Mouse (Mus musculus) forebrain, embryonic 14.5 days (tissue): ENCODE measurements around the gene Rpl9-ps6. TPM values are rescaled to one million over a fixed set of nuclear protein-coding genes. Genes with fewer than 3 reads are reported as not detected.
"Not testable (repeated sequence)": the region's sequence is repeated elsewhere in the genome, so short reads cannot be mapped to it uniquely, and the experiment has no call there.

Source experiments
- ATAC-seq: fragments of 200-750 bp; cut with Nextera tagmentation; 2 replicates; pipeline ENCODE4 v1.8.0; 2017; ENCODE audit warnings: mild to moderate bottlenecking, moderate library complexity
- DNase-seq: peaks from one replicate; pipeline ENCODE4 v3.0.0-alpha.2; 2015; ENCODE audit warnings: low spot score
- H3K27ac ChIP-seq: fragments of 300-500 bp; sonication (generic); 2 replicates; pipeline ENCODE4 v1.5.1; 2014; ENCODE audit warnings: low read depth, mild to moderate bottlenecking, control low read depth, low read length, moderate library complexity
- H3K27me3 ChIP-seq: fragments of 300-500 bp; sonication (generic); replicated peaks from 2 replicates; pipeline ENCODE4 v1.6.1; 2014; ENCODE audit warnings: low read length, control low read depth, mixed read lengths; ENCODE audit not compliant: control insufficient read depth, insufficient read depth
- H3K36me3 ChIP-seq: fragments of 300-500 bp; sonication (generic); 2 replicates; pipeline ENCODE4 v1.6.1; 2014; ENCODE audit warnings: low read length, control low read depth; ENCODE audit not compliant: control insufficient read depth, insufficient read depth
- H3K4me1 ChIP-seq: fragments of 300-500 bp; sonication (generic); 2 replicates; pipeline ENCODE4 v1.6.1; 2014; ENCODE audit warnings: antibody characterized with exemption, low read length, control low read depth; ENCODE audit not compliant: control insufficient read depth, insufficient read depth
- H3K4me2 ChIP-seq: fragments of 300-500 bp; sonication (generic); 2 replicates; pipeline ENCODE4 v1.6.1; 2014; ENCODE audit warnings: mild to moderate bottlenecking, control low read depth, low read length
- H3K4me3 ChIP-seq: fragments of 300-500 bp; sonication (generic); 2 replicates; pipeline ENCODE4 v1.5.1; 2014; ENCODE audit warnings: low read depth, low read length, control low read depth
- H3K9ac ChIP-seq: fragments of 300-500 bp; sonication (generic); 2 replicates; pipeline ENCODE4 v1.6.1; 2014; ENCODE audit warnings: mild to moderate bottlenecking, low read length, control low read depth, moderate library complexity
- H3K9me3 ChIP-seq: fragments of 300-500 bp; sonication (generic); replicated peaks from 2 replicates; pipeline ENCODE4 v1.6.1; 2016; ENCODE audit warnings: low read length, control low read depth, mixed read lengths; ENCODE audit not compliant: control insufficient read depth
- WGBS: fragments of 180-500 bp; shearing (Covaris S2); extraction: QIAGEN DNeasy Blood & Tissue Kit; methylation state at CpG from one replicate; pipeline ENCODE4 v1.1.7; 2014; 5-methylcytosine and 5-hydroxymethylcytosine counted together
- polyA plus RNA-seq: library from polyadenylated mRNA; unstranded; fragments of >200 nt; fragmentation: Nextera tagmentation; extraction: Ambion mirVana; gene quantifications from 2 replicates; pipeline ENCODE4 v1.2.1, GENCODE M21; 2014

Gene Rpl9-ps6
- polyA plus RNA-seq, 1 experiment from 2014 or later = 96.9 TPM

DNA sequence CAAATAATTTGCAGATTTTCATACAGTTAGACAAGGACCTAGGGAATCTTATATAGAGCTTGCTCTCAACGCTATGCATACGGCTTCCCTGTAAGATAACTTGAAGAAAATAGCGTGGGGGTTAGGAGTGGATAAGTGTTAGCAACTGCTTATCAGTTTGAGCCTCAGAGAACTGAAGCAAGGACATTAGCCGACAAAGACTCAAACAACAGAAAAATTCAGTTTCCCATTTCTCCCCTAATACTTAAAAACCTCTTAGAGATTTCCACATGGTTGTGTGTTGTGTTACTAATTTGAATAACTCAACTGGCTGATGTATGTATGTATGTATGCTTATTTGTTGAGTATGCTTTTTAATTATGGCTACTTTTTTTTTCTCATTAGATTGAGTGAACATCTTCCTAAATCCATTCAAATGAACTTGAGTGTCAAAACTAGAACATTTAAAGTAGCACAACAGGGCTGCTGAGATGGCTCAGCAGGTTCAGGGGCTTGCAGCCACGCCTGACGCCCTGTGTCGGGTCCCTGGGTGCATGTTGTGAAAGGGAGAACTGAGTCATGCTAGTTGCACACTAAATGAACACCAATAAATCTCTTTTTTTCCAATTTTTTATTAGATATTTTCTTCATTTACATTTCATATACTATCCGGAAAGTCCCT lies 21.3 kb upstream of the Rpl9-ps6 start:
- no peaks in the 10 kb centered on the region for H3K9me3 ChIP-seq
- no peak overlapping the region for H3K27ac ChIP-seq
- DNase-seq = no peak
- no peak overlapping the region for H3K4me3 ChIP-seq
- H3K4me1 ChIP-seq = peaks cover 9% of the 10 kb centered on the region
- H3K27me3 ChIP-seq = no peaks in the 10 kb centered on the region
- 82% methylated on average over 8 of the region's 8 CpGs for WGBS
- peak overlapping the region; percentile 79 for H3K4me2 ChIP-seq
- no peak overlapping the region for H3K9ac ChIP-seq
- no peak for ATAC-seq
- peaks cover 3% of the 10 kb centered on the region; the same call in 1 of the 2 replicates for H3K36me3 ChIP-seq

DNA sequence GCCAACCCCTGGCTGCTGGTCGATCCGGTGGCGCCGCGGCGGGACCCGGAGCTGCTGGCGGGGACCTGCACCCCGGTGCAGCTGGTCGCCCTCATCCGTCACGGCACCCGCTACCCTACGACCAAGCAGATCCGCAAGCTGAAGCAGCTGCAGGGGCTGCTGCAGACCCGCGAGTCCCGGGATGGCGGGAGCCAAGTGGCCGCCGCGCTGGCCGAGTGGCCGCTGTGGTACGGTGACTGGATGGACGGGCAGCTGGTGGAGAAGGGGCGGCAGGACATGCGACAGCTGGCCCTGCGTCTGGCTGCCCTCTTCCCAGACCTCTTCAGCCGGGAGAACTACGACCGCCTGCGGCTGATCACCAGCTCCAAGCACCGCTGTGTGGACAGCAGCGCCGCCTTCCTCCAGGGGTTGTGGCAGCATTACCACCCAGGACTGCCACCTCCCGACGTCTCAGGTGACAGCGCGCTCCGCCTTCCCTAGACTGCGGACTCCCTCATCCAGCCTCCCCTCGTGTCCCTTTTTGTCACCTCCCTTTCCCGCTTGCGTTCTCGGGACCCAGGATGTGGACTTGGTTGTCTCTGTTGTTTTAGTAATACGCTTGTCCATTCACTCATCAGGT lies 19.8 kb upstream of the Rpl9-ps6 start:
- H3K9me3 ChIP-seq, H3K4me1 ChIP-seq, H3K36me3 ChIP-seq, H3K27me3 ChIP-seq: not testable (repeated sequence)
- Histone ChIP-seq H3K27ac (peak overlapping the region; percentile 87), H3K4me3 (peak overlapping the region; percentile 74), H3K4me2 (peak overlapping the region; percentile 79), H3K9ac (peak overlapping the region; percentile 85)
- peak; percentile 59 for DNase-seq
- WGBS = under 1% methylated on average over 44 of the region's 47 CpGs
- ATAC-seq = peak; percentile 81

DNA sequence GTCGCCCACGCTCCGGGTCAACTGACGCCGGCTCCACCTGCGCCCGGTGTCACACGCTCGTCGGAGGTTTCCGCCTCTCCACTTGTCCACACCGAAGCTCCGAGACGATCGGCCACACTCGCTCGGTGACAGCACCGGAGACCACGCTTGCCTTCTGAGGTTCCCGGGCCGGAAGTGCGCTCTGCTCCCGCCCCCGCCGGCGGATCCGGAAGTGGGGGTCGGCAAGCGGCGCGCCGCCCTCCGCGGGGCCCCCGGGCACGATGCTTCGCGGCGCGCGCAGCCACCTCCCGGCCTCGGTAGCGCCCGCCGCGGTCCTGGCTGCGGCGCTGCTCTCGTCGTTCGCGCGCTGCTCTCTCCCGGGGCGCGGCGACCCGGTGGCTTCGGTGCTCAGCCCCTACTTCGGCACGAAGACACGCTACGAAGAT lies 19.3 kb upstream of the Rpl9-ps6 start, which contains the start of gene Minpp1:
Gene Minpp1 (plus strand): TSS at position 89 of the 425 bp plus-strand sequence.
- Histone ChIP-seq H3K4me2 (peak within 1 kb of the TSS; percentile 79), H3K9ac (peak within 1 kb of the TSS; percentile 85), H3K4me3 (peak within 1 kb of the TSS; percentile 74), H3K9me3 (no peaks in the 10 kb centered on the region), H3K27me3 (no peaks in the 10 kb centered on the region), H3K36me3 (no peaks in the 10 kb centered on the region), H3K27ac (peak within 1 kb of the TSS; percentile 87), H3K4me1 (peaks cover 9% of the 10 kb centered on the region)
- WGBS = under 1% methylated on average over 64 of the region's 64 CpGs
- DNase-seq = peak; percentile 90
- peak; percentile 96 for ATAC-seq

DNA sequence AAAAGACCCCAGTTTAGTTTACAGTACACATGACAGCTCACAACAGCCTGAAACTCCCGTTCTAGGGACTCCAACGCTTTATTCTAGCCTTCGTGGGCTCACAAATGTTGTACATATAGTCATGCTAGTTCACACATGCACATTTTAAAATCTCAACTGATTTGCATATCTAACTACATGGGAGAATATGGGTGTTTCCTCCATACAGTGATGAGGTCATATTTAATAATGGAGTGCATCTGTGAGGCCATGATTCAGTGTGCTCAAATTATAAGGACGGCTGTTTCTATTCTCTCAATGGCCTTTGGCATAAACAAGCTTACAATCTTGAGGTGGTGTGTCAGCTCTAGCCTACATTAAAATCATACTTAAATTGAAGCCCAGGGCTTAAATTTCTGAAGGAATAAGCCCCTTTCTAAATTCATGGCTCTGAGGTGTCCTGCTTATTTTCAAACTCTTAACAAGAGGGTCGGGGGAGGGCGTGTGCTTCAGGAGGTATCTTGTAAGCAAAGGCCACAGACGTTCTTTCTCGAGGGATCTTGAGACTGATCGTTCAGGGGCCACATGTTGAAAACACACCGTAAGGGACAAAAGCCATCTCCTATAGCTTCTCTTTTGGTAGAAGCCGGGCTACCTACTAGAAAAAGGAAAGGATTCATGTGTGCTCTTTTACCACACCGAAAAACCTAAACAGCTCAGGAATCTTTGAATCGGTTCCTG lies 18.7 kb upstream of the Rpl9-ps6 start:
- H3K27ac ChIP-seq = peak overlapping the region; percentile 87
- 16% methylated on average over 13 of the region's 13 CpGs for WGBS
- ATAC-seq = no peak; the same call in 1 of the 2 replicates
- H3K4me3 ChIP-seq = peak overlapping the region; percentile 74
- peak overlapping the region; percentile 85 for H3K9ac ChIP-seq
- peak overlapping the region; percentile 79 for H3K4me2 ChIP-seq
- H3K9me3 ChIP-seq = no peaks in the 10 kb centered on the region
- no peaks in the 10 kb centered on the region for H3K27me3 ChIP-seq
- H3K36me3 ChIP-seq = no peaks in the 10 kb centered on the region
- DNase-seq = peak; percentile 25
- H3K4me1 ChIP-seq = peaks cover 9% of the 10 kb centered on the region

DNA sequence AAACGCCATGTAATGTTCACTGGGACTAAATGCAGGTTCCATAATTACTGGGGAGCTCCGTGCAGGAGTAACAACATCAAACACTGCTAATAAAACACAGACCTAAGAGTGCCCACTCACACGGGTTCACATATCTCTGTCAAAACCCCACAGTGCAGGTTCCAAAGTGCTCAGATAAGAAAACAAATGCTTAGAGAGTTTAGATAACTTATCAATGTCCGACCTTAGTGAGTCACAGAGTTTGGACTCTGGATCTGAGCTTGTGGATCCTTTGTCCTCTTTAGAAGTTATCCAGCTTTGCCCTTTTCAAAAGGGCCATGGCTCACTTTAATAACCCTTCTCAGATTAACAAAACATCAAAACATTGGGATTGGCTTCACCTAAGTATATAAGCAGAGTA lies 15.1 kb upstream of the Rpl9-ps6 start:
- no peak for DNase-seq
- Histone ChIP-seq H3K36me3 (no peaks in the 10 kb centered on the region), H3K27me3 (no peaks in the 10 kb centered on the region), H3K4me1 (peaks cover 5% of the 10 kb centered on the region), H3K27ac (no peak overlapping the region), H3K4me3 (no peak overlapping the region), H3K9me3 (no peaks in the 10 kb centered on the region), H3K4me2 (no peak overlapping the region), H3K9ac (no peak overlapping the region)
- WGBS = 74% methylated on average over 4 of the region's 4 CpGs
- no peak for ATAC-seq

DNA sequence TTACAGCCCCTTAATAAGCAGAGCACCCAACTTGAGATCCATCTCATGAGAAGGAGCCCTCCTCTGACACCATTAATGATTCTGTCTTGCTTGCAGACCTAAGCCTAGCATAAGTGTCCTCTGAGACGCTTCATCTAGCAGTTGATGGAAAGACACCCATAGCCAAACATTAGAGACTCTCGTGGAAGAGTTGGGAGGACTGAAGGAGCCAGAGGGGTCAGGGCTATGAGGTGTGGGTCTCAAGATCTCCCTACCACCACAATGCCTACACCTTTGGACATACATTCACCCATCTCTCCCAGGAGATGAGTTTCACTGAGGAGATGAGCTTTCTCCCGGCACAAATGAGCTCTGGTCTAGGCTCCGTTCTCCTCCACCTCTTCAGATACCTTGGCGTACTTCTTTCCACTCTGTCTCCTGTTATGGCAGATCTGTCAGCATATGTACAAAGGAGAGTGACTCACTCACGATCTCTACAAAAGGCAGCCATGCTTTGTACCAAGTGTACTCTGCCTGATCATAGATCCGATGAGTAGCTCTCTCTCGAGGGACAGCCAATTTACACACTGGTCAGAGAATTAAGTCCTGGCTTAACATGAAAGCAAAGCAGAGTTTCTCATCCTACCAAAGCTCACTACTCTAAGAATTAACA lies 14.5 kb upstream of the Rpl9-ps6 start:
- Histone ChIP-seq H3K27me3 (no peaks in the 10 kb centered on the region), H3K9ac (no peak overlapping the region), H3K27ac (no peak overlapping the region), H3K4me2 (no peak overlapping the region), H3K36me3 (no peaks in the 10 kb centered on the region), H3K9me3 (no peaks in the 10 kb centered on the region), H3K4me3 (no peak overlapping the region), H3K4me1 (peaks cover 5% of the 10 kb centered on the region)
- DNase-seq (no peak), ATAC-seq (no peak)
- WGBS = 87% methylated on average over 8 of the region's 8 CpGs

DNA sequence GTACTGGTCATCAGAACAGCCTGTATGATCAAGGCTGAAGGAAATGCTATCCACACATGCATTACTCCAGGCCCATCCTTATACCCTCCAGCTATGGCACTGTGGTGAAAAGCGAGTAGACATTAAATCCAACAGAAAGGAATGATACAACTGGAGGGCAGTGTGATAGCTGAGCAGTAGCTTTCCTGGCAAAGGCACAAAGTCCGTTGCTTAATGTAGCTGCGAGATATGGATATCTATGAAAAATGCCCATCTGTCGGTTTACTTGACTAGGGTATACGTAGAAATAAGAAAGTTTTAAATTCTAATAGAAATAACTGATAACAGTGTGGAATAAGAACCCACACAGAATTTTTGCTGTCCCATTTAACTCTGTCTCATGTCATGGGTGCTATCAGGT lies 13.9 kb upstream of the Rpl9-ps6 start:
- Histone ChIP-seq H3K4me1 (peaks cover 5% of the 10 kb centered on the region), H3K36me3 (no peaks in the 10 kb centered on the region), H3K9me3 (no peaks in the 10 kb centered on the region), H3K9ac (no peak overlapping the region), H3K4me3 (no peak overlapping the region), H3K27ac (no peak overlapping the region), H3K27me3 (no peaks in the 10 kb centered on the region), H3K4me2 (no peak overlapping the region)
- ATAC-seq (no peak), DNase-seq (no peak)
- WGBS = 90% methylated on average over 5 of the region's 5 CpGs

DNA sequence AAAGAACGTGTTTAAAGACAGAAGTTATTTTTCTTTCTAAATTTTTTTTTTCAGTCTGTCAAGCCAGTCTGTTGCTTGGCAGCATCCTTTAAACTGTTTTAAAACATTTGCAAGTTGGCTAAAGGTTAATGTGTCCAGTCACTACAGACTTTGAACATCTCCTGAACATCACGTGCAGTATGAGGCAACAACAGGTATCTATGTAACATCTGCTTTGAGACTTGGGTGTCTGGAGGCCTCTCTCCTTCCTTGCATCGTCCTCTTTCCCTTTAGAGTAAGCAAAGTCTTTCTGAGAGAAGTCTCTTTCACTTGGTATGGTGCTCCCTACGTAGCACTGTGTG lies 10.3 kb upstream of the Rpl9-ps6 start:
- Histone ChIP-seq H3K9me3 (no peaks in the 10 kb centered on the region), H3K9ac (no peak overlapping the region), H3K27ac (no peak overlapping the region), H3K4me2 (no peak overlapping the region), H3K36me3 (no peaks in the 10 kb centered on the region), H3K27me3 (no peaks in the 10 kb centered on the region), H3K4me3 (no peak overlapping the region), H3K4me1 (no peaks in the 10 kb centered on the region)
- WGBS = 88% methylated on average over 4 of the region's 4 CpGs
- ATAC-seq = no peak
- no peak for DNase-seq
